Mouse (Mus musculus): ENCODE data around the gene Zcchc4.

Gene Zcchc4

DNA sequence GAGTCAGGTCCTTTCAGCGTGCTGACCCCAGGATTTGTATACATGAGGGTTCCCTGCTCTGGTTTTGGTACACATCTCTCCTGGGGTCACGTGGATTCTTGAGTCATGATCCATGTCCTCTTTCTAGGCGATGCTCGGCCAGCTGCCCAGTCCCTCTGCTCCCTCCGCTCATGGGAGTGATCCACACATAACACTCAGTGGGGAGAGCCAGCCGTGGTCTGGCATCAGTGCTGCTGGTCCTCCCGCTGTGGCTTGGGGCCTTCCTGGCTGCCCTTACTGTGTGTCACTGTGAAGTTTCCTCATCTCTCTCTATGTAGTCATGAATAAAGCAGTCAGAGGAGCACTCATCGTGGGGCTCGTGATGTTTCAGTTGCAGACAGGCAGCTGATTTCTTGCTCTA lies 18.9 kb downstream of the Zcchc4 start:
- no peak for DNase-seq (ENCODE audit: low read depth, low spot score)

DNA sequence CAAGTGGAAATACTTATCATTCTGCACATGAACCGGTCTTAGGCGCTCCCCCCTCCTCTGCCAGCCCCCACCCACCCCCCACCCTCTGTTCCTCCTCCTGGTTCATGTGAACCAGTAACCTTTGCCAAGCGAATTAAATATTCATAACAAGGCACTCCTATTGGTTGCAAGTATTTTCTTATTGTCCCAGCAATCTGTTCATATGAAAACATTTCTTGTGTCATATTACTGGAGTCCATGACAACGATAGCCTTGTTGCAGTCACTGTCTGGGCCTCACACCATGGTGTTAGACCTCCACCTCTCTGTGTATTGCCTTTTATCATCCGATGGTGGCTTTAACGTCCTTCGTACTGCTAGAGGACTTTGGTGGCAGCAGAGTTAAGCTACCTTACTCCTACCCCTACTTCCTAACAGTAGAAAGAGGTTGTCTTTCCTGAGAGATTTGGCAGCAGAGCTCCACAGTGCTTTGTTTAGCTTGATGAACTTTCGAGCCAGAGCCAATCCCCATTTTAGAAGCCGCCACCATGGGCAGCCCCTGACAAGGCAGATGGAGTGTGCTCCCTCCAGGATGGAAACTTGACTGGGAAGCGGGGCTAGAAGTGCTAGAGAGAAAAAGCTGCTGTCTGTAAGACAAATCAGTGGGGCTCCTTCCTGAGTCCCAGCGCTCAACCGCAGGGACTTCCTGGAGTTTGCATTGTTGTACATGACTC lies 24.2 kb downstream of the Zcchc4 start:
- DNase-seq (ENCODE audit: low read depth, low spot score) = no peak

GRCm38 (mm10) chr5:52805801-52806200 lies 30.6 kb downstream of the Zcchc4 start:
- no peak for DNase-seq (ENCODE audit: low read depth, low spot score)

DNA sequence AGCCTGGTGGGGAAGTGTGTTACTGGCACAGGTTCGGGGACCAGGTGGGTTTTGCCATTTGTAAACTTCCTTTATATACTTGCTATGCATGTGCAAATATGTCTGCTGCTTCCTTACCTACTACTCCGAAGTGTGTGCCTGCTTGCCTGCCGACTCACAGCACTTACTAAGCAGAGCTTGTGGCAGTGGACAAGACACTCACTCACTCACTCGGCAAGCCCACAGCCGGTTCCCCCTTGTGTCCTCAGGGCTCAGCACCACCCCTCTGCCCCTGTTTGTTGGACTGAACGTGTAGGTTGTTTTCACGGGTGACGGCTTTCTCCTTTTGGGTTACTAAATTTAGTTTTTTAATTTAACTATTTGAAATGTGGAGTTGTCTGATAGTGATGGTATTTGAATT lies 31.1 kb downstream of the Zcchc4 start:
- no peak for DNase-seq (ENCODE audit: low read depth, low spot score)

- DNase-seq (ENCODE audit: low read depth, low spot score) = no peak
Measured at GRCm38 (mm10) chr5:52807030-52807429, 31.8 kb downstream of the Zcchc4 start.

GRCm38 (mm10) chr5:52810446-52810845 lies 35.2 kb downstream of the Zcchc4 start:
- no peak for DNase-seq (ENCODE audit: low read depth, low spot score)

DNA sequence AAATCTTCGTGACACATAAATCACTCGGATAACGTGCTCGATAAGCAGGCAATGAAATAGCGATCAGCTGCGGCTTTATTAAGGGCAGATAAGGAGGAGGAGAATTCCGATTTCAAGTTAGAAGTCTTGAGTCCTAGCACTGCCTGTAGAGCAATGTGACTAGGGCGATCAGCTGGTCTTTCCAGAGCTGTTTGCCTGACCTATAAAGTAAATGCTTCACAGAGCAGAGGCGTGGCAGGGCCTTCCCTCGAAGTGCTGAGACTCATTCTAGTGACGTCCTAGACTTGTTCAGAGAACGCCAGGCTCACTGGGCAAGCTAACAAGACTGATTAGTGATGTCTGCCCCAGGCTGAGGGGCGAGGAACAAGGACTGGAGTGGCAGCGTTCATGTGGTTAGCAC lies 35.8 kb downstream of the Zcchc4 start:
- no peak for DNase-seq (ENCODE audit: low read depth, low spot score)

GRCm38 (mm10) chr5:52812456-52812855 lies 37.2 kb downstream of the Zcchc4 start:
- peak; percentile 77 for DNase-seq (ENCODE audit: low read depth, low spot score)

GRCm38 (mm10) chr5:52813312-52813711 lies 38.1 kb downstream of the Zcchc4 start:
- no peak for DNase-seq (ENCODE audit: low read depth, low spot score)

DNA sequence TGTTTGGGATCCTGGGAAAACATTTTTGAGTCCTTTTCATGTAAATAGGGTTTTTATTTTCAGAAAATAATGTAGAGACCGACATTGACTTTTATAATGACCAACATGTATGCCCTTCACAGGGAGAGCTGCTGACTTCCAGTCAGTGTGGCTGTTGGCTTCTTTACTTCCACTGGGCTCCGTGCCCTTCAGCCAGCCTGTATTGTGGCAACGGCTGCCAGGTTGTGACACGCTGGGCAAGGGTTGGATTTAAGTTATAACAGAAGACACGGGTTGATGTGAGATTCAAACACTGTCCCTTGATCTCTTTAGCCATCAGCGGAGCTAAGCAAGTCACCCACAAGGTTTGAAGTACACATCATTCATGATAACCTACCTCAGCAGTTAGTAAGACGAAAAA lies 43.5 kb downstream of the Zcchc4 start:
- DNase-seq (ENCODE audit: low read depth, low spot score) = no peak

GRCm38 (mm10) chr5:52821691-52822090 lies 46.5 kb downstream of the Zcchc4 start:
- peak; percentile 77 for DNase-seq (ENCODE audit: low read depth, low spot score)

- no peak for DNase-seq (ENCODE audit: low read depth, low spot score)
Measured at GRCm38 (mm10) chr5:52827923-52828322, 52.7 kb downstream of the Zcchc4 start.

- peak; percentile 27 for DNase-seq (ENCODE audit: low read depth, low spot score)
Measured at GRCm38 (mm10) chr5:52833005-52833404, 57.8 kb downstream of the Zcchc4 start.

DNA sequence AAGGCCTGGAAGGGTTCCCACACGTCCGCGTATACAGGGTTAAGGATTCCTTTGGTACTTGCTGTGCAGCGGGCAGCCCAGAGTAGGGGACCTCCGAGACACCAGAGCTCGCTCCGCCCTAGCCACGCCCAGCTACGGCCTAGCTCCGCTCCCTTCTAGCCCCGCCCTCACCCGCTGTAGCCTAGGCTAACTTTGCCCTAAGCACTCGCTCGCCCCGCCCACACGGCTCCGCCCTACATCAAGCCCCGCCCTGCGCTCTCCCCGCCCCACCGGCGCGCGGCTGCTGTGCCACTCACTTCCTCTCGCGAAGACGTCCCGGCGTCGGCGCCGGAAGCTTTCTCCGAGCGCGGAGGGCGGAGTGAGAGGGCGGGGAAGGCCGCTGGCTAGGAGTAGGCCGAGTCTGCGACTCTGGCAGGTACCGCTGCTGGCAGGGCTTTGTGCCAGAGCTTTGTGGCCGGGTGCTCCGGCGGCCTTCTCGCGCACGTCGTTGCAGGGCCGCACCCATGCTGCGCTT lies 58.6 kb downstream of the Zcchc4 start, which contains the start of gene Anapc4:
Anapc4 (plus strand) TSS at position 252 of the 514 bp plus-strand sequence.
- DNase-seq (ENCODE audit: low read depth, low spot score) = peak; percentile 99

DNA sequence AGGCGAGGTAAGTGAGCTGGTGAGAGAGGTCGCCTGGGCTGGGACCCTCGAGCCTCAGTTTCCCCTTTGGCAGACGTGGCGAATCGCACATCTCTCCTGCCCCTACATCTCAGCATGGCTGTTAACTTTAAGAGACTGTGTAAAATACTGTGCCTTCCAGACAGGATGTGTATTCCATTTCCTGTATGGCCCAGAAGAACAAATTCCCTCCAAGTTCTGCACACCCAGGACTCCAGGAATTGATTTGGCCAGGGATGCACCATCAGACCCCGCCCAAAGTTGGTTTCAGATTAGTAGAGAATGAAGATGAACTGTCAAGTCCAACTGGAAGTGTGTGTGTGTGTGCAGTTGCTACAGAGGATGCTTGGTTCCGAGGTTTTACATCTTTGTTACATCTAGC lies 59.2 kb downstream of the Zcchc4 start:
- DNase-seq (ENCODE audit: low read depth, low spot score) = no peak

GRCm38 (mm10) chr5:52844319-52844718 lies 69.1 kb downstream of the Zcchc4 start:
- DNase-seq (ENCODE audit: low read depth, low spot score) = no peak

- no peak for DNase-seq (ENCODE audit: low read depth, low spot score)
Measured at GRCm38 (mm10) chr5:52855727-52856126, 80.5 kb downstream of the Zcchc4 start.

GRCm38 (mm10) chr5:52864446-52864845 lies 89.2 kb downstream of the Zcchc4 start:
- DNase-seq (ENCODE audit: low read depth, low spot score) = no peak

- DNase-seq (ENCODE audit: low read depth, low spot score) = peak; percentile 47
Measured at GRCm38 (mm10) chr5:52865825-52866224, 90.6 kb downstream of the Zcchc4 start.

DNA sequence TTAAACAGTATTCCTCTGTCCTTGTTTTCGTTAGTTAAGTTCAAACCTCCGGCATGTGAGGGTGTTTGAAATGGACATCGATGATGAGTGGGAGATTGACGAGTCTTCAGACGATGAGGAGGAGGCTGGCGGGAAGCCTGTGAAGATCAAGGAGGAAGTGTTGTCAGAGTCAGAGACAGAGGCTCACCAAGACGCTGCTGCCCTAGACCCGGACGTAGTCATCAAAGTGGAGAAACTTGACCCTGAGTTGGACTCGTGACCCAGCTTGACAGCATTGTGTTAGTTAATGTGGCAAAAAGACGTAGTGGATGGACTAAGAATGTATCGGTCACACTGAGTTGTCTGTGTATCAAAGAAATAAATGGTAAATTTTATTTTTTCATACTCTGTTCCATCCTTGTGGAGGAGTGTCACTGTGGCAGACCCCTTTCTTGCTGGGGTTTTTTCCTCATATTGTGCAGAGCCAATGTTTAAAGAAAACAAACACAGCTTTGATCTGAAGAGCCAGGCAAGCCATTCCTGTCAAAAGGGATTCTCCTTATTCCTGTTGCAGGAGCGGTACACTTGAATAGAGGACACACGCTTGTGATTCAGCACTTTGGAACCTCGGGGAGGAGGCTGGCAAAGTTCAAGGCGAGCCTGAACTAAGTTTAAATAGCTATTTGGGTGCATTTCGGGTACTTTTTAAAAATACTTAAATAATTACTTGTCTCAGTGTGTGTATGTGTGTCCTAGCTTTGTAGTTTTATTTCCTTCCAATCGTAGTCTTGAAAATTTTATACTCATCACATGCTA lies 91.3 kb downstream of the Zcchc4 start:
- no peak for DNase-seq (ENCODE audit: low read depth, low spot score)

DNA sequence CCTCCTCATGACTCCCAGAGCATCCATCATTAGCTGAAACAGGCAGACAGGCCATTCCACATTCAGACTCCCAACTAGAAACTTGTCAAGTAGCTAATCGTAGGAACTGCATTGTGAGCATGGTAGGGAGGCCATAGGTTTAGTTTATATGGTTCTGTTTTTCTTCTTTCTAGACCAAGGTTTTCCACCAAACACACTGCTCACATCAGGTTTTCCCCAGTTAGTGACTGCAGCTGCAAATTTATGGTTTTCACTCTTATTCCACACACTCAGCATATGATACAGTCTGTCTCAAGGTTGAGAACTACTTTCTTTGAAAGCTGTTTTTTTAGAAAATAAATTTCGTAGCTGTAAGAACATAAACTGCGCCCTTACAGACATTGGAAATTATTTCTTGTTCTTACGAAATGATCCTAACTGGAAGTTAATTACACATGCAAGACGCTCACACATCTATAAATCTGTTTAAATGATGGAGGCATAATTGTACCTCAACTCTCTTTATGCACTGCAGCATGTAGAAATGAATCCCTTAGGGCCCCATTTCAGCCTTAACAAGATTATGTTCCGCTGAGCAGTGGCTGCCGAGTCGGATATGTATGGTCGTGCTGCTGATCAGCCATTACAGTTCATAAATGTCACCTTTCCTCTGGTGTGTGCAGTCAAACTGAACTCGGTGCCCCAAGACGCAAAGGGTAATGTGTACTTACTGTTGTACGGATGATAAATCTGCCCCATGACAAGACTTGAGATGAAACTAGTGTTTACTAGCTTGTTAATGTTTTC lies 93.9 kb downstream of the Zcchc4 start:
- DNase-seq (ENCODE audit: low read depth, low spot score) = no peak

GRCm38 (mm10) chr5:52871461-52871860 lies 96.3 kb downstream of the Zcchc4 start:
- no peak for DNase-seq (ENCODE audit: low read depth, low spot score)
